Mouse (Mus musculus): ENCODE data around the gene Snx19. TPM values are rescaled to one million over a fixed set of nuclear protein-coding genes. Genes with fewer than 3 reads are reported as not detected.
A peak's percentile ranks its signal among the peaks of the same experiment; 100 is the strongest.

The Snx19 gene
- polyA plus RNA-seq, 1 experiment from 2014 or later = 22.0 TPM

- H3K4me1 ChIP-seq = no peaks in the 10 kb centered on the region
- H3K27ac ChIP-seq = no peak overlapping the region
- no peak overlapping the region for H3K4me2 ChIP-seq (replicated peaks)
- H3K4me3 ChIP-seq = no peak overlapping the region
- ATAC-seq (ENCODE audit: low FRiP score, low read depth) = no peak
- H3K9ac ChIP-seq = no peak overlapping the region
- no peaks in the 10 kb centered on the region for H3K9me3 ChIP-seq
- H3K27me3 ChIP-seq = no peaks in the 10 kb centered on the region
- no peaks in the 10 kb centered on the region for H3K36me3 ChIP-seq
- 88% methylated on average over 1 of the region's 1 CpGs for WGBS
Measured at GRCm38 (mm10) chr9:30488384-30488783, 61.5 kb downstream of the Snx19 start.

- Histone ChIP-seq H3K9me3 (no peaks in the 10 kb centered on the region), H3K4me3 (no peak overlapping the region), H3K36me3 (no peaks in the 10 kb centered on the region), H3K4me1 (no peaks in the 10 kb centered on the region), H3K27me3 (no peaks in the 10 kb centered on the region), H3K9ac (no peak overlapping the region), H3K4me2 (replicated peaks) (no peak overlapping the region), H3K27ac (no peak overlapping the region)
- peak; percentile 40; the same call in 1 of the 2 replicates for ATAC-seq (ENCODE audit: low FRiP score, low read depth)
- WGBS = 88% methylated on average over 2 of the region's 2 CpGs
Measured at GRCm38 (mm10) chr9:30494446-30494845, 67.5 kb downstream of the Snx19 start.

GRCm38 (mm10) chr9:30508966-30509365 is 82.1 kb downstream of the Snx19 start:
- H3K36me3 ChIP-seq = no peaks in the 10 kb centered on the region
- H3K4me1 ChIP-seq = 0 out of 2 replicates have a peak, but pooled peaks cover 2% of the 10 kb centered on the region
- H3K9ac ChIP-seq = no peak overlapping the region
- 52% methylated on average over 5 of the region's 5 CpGs for WGBS
- no peak overlapping the region for H3K4me3 ChIP-seq
- H3K27me3 ChIP-seq = no peaks in the 10 kb centered on the region
- ATAC-seq (ENCODE audit: low FRiP score, low read depth) = no peak
- H3K27ac ChIP-seq = no peak overlapping the region
- H3K9me3 ChIP-seq = peaks cover 4% of the 10 kb centered on the region; the same call in 1 of the 2 replicates
- no peak overlapping the region for H3K4me2 ChIP-seq (replicated peaks)

- no peaks in the 10 kb centered on the region for H3K36me3 ChIP-seq
- H3K27me3 ChIP-seq = no peaks in the 10 kb centered on the region
- H3K27ac ChIP-seq = no peak overlapping the region
- H3K9ac ChIP-seq = no peak overlapping the region
- ATAC-seq (ENCODE audit: low FRiP score, low read depth) = no peak
- H3K4me3 ChIP-seq = no peak overlapping the region
- peaks cover 4% of the 10 kb centered on the region; the same call in 1 of the 2 replicates for H3K9me3 ChIP-seq
- H3K4me2 ChIP-seq (replicated peaks) = no peak overlapping the region
- peaks cover 14% of the 10 kb centered on the region for H3K4me1 ChIP-seq
Measured at GRCm38 (mm10) chr9:30515953-30516352, 89.0 kb downstream of the Snx19 start.

All from limb, embryonic 13.5 days (tissue).